Mouse (Mus musculus) G1E (cell line): Measurements from ENCODE around the gene Itga10. TPM values are rescaled to one million over a fixed set of nuclear protein-coding genes. Genes with fewer than 3 reads are reported as not detected.
"Not testable (repeated sequence)": the region's sequence is repeated elsewhere in the genome, so short reads cannot be mapped to it uniquely, and the experiment has no call there.

Experiments
- ATAC-seq: 2 replicates; pipeline ENCODE4 v1.8.0; 2016; ENCODE audit warnings: mild to moderate bottlenecking; ENCODE audit not compliant: insufficient number of reproducible peaks, poor library complexity, low FRiP score, severe bottlenecking; ENCODE audit errors: extremely low read depth
- DNase-seq: peaks from one replicate; pipeline ENCODE4 v3.0.0; 2012; ENCODE audit warnings: low spot score
- H3K27me3 ChIP-seq: 2 replicates; pipeline ENCODE4 v1.6.1; 2012; ENCODE audit warnings: mild to moderate bottlenecking, low read length, inconsistent platforms; ENCODE audit not compliant: insufficient read depth
- H3K36me3 ChIP-seq: replicated peaks from 2 replicates; pipeline ENCODE3; 2012; ENCODE audit warnings: mild to moderate bottlenecking, inconsistent platforms
- H3K4me1 ChIP-seq: 2 replicates; pipeline ENCODE4 v1.6.1; 2012; ENCODE audit warnings: low read depth, low read length, inconsistent platforms, mixed read lengths; ENCODE audit not compliant: insufficient read depth
- H3K4me3 ChIP-seq: 2 replicates; pipeline ENCODE4 v1.5.1; 2012; ENCODE audit warnings: low read depth, mild to moderate bottlenecking, inconsistent platforms, low read length, moderate library complexity, mixed read lengths
- H3K9me3 ChIP-seq: replicated peaks from 2 replicates; pipeline ENCODE4 v1.6.1; 2012; ENCODE audit warnings: inconsistent platforms
- CTCF ChIP-seq: IDR thresholded peaks from 2 replicates; pipeline ENCODE4 v1.5.1; 2012; ENCODE audit warnings: low read depth, low read length, inconsistent platforms, mixed read lengths
- GATA1 ChIP-seq: IDR thresholded peaks from 2 replicates; pipeline ENCODE4 v1.6.1; 2012; ENCODE audit warnings: borderline replicate concordance, low read length, inconsistent platforms, mixed read lengths
- GATA2 ChIP-seq: IDR thresholded peaks from 2 replicates; pipeline ENCODE4 v1.6.1; 2012; ENCODE audit warnings: low read depth, low read length, inconsistent platforms, borderline replicate concordance
- POLR2AphosphoS5 ChIP-seq: IDR thresholded peaks from 2 replicates; pipeline ENCODE4 v1.6.1; 2012; ENCODE audit warnings: low read depth, low read length, inconsistent platforms; ENCODE audit not compliant: insufficient replicate concordance
- TAL1 ChIP-seq: conservative IDR thresholded peaks from 2 replicates; pipeline ENCODE4 v1.6.1; 2012; ENCODE audit warnings: low read depth, low read length, inconsistent platforms, mixed read lengths
- polyA plus RNA-seq: library from polyadenylated mRNA; stranded (reverse); fragments of >175 nt; gene quantifications from 2 replicates; pipeline ENCODE4 v1.2.3, GENCODE M21; 2012
- total RNA-seq, 2 experiments: library from RNA; stranded (forward) in 1 of 2; stranded (reverse) in 1 of 2; fragments of 200-1000 nt in 1 of 2; fragments of >200 nt in 1 of 2; fragmentation: Nextera tagmentation in 1 of 2; gene quantifications; 2 replicates each; pipeline ENCODE4 v1.2.3; 2014 to 2017

Itga10 gene
- total and polyA plus RNA-seq, 3 experiments = 0.20 to 8.3 (median 0.33) TPM

DNA sequence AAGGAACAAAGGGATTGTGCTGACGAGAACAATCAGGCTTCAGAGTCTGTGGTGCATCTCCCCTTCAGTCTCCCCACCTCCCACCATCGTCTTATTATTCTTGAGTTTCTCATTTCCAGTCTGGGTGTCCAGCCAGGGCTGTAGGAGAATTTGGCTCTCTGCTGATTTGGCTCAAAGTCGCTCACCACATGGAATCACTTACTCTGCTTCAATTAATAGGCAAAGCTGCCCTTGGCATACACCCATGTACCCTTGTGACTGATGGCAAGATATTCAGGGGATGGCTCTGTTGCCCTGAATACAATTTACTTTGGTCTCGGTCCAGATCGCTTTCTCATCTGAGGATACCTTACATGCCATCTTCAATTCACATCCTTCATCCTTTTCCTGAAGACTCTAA is 42.1 kb upstream of the Itga10 start:
- TF ChIP-seq CTCF (no peak), TAL1 (no peak), POLR2AphosphoS5 (no peak), GATA2 (no peak), GATA1 (no peak)
- Histone ChIP-seq H3K4me1 (peaks cover 31% of the 10 kb centered on the region), H3K4me3 (no peak overlapping the region), H3K36me3 (no peaks in the 10 kb centered on the region), H3K9me3 (no peaks in the 10 kb centered on the region), H3K27me3 (peaks cover 36% of the 10 kb centered on the region)
- DNase-seq = no peak
- no peak for ATAC-seq

GRCm38 (mm10) chr3:96606007-96606406 is 39.4 kb upstream of the Itga10 start:
- ATAC-seq, H3K36me3 ChIP-seq, H3K4me3 ChIP-seq, DNase-seq, H3K9me3 ChIP-seq: not testable (repeated sequence)
- Histone ChIP-seq H3K4me1 (peaks cover 11% of the 10 kb centered on the region), H3K27me3 (peaks cover 24% of the 10 kb centered on the region)

DNA sequence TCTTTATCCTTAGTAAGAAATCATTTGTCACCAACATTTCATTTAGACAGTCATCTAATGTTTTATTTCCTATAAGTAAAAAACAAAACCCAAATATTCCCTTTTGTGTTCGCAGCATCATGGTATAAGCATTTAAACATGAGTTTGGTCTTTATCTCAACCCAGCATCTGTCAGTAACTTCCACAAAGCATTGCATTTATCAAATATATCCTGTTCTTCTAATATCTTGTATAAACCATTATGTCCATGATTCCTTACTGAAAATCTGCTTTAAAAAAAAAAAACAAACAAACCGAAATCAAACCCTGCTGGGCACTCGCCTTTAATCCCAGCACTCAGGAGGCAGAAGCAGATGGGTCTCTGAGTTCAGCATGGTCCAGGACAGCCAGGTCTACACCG is 38.8 kb upstream of the Itga10 start:
- Histone ChIP-seq H3K36me3 (no peaks in the 10 kb centered on the region), H3K4me1 (peaks cover 7% of the 10 kb centered on the region; the same call in 1 of the 2 replicates), H3K27me3 (peaks cover 19% of the 10 kb centered on the region)

DNA sequence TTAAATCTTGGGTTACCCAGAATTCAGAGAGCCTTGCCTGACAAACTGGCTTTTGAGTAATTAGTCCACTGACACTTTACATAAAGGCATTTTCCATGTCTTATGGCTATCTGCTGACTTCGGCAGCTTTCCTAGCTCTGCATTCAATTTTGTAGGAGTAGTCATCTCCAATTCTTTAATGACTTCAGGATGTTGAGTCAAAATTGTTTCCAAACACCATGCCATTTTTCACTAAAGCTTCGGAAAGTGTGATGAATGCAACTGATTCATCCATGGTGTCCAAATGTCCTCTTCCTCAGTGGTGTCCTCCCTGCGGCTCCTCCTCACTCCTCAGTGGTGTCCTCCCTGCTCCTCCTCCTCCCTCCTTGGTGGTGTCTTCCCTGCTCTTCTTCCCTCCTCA is 27.4 kb upstream of the Itga10 start:
- Histone ChIP-seq H3K27me3 (no peaks in the 10 kb centered on the region), H3K36me3 (peaks cover 45% of the 10 kb centered on the region), H3K4me3 (no peak overlapping the region), H3K4me1 (no peaks in the 10 kb centered on the region), H3K9me3 (no peaks in the 10 kb centered on the region)
- DNase-seq = no peak
- no peak for TF ChIP-seq CTCF
- no peak for TF ChIP-seq GATA1
- TF ChIP-seq POLR2AphosphoS5 = no peak
- no peak for TF ChIP-seq GATA2
- TF ChIP-seq TAL1 = no peak
- no peak for ATAC-seq

More for the DNA sequence above, 38.8 kb upstream of the Itga10 start:
- TF ChIP-seq GATA2 (no peak), CTCF (no peak), GATA1 (no peak)
- Histone ChIP-seq H3K9me3 (no peaks in the 10 kb centered on the region), H3K4me3 (no peak overlapping the region)
- DNase-seq (no peak), ATAC-seq (no peak)

- Histone ChIP-seq H3K27me3 (no peaks in the 10 kb centered on the region), H3K36me3 (peaks cover 64% of the 10 kb centered on the region), H3K4me3 (no peak overlapping the region), H3K4me1 (no peaks in the 10 kb centered on the region; the same call in 1 of the 2 replicates), H3K9me3 (no peaks in the 10 kb centered on the region)
- TF ChIP-seq GATA2 (no peak), TAL1 (no peak), POLR2AphosphoS5 (no peak), GATA1 (no peak), CTCF (no peak)
- DNase-seq (no peak), ATAC-seq (no peak)
Observed at GRCm38 (mm10) chr3:96623201-96623600, 22.2 kb upstream of the Itga10 start.

- ATAC-seq = peak; percentile 93
- Histone ChIP-seq H3K4me3 (peak within 1 kb of the TSS; percentile 77), H3K36me3 (peaks cover 44% of the 10 kb centered on the region), H3K27me3 (no peaks in the 10 kb centered on the region), H3K4me1 (peaks cover 31% of the 10 kb centered on the region), H3K9me3 (no peaks in the 10 kb centered on the region)
- peak; percentile 79 for DNase-seq
- TF ChIP-seq POLR2AphosphoS5 (peak; percentile 69; the same call in 1 of the 2 replicates), GATA1 (no peak)
Observed at GRCm38 (mm10) chr3:96629729-96630600, 15.4 kb upstream of the Itga10 start, which contains the start of gene Rbm8a. Gene Rbm8a, plus strand, starts transcription at chr3:96629933.

DNA sequence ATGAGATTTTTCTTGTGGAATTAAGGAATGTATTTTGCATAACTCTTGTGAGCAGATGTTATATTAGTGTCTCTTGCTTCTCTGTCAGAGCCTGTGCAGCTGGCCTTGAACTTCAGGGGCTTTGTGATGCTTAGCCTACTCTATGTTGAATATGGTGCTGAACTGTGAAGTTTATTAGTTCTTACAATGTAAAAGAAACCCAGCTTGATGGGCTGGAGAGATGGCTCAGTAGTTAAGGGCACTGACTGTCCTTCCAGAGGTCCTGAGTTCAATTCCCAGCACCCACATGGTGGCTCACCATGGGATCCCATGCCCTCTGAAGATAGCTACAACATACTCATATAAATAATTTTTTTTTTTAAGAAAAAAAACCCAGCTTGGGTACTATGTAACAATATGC is 13.3 kb upstream of the Itga10 start:
- Histone ChIP-seq H3K9me3 (no peaks in the 10 kb centered on the region), H3K36me3 (peaks cover 40% of the 10 kb centered on the region), H3K27me3 (no peaks in the 10 kb centered on the region), H3K4me1 (peaks cover 46% of the 10 kb centered on the region), H3K4me3 (no peak overlapping the region)
- no peak for DNase-seq
- no peak for TF ChIP-seq TAL1
- TF ChIP-seq POLR2AphosphoS5 = no peak
- no peak for TF ChIP-seq CTCF
- no peak for TF ChIP-seq GATA1
- TF ChIP-seq GATA2 = no peak
- no peak for ATAC-seq
